Mouse (Mus musculus): ENCODE data around the gene Gas7. TPM values are rescaled to one million over a fixed set of nuclear protein-coding genes. Genes with fewer than 3 reads are reported as not detected.

Gas7 gene
- polyA plus RNA-seq, 1 experiment from 2014 or later: 15.7 TPM

DNA sequence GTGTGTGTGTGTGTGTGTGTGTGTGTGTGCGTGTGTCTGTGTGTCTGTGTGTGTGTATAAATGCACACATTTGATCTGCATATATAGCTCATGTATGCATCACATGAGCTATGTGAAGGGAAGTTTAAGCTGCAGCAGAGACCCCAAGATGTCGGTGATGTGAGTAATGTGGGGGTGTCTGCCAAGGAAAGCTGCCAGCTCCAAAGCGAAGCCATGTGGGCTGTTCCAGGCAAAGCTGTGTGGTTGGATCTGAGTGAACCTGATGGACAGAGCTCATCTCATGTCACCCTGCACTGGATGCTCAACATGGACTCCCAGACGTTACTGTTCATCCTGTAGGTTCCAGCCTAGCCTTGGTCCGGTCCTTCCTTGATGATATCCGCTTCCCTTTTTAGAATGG, 99.0 kb downstream of the Gas7 start:
- no peak overlapping the region for H3K9ac ChIP-seq (replicated peaks; ENCODE audit: low read length)
- H3K4me1 ChIP-seq (ENCODE audit: control insufficient read depth, insufficient read depth, low read length): peaks cover 8% of the 10 kb centered on the region; the same call in 1 of the 2 replicates
- WGBS: 93% methylated on average over 6 of the region's 6 CpGs
- ATAC-seq (ENCODE audit: low FRiP score, low TSS enrichment) (no peak), DNase-seq (no peak)
- no peak overlapping the region for H3K4me2 ChIP-seq (ENCODE audit: low read length)
- no peaks in the 10 kb centered on the region for H3K9me3 ChIP-seq (ENCODE audit: control insufficient read depth, low read length)
- H3K36me3 ChIP-seq (ENCODE audit: control insufficient read depth, insufficient read depth, low read length): no peaks in the 10 kb centered on the region
- no peak overlapping the region for H3K4me3 ChIP-seq (replicated peaks; ENCODE audit: low read depth, low read length)
- H3K27me3 ChIP-seq (ENCODE audit: control insufficient read depth, insufficient read depth, low read length): no peaks in the 10 kb centered on the region
- no peak overlapping the region for H3K27ac ChIP-seq (replicated peaks; ENCODE audit: low read depth, low read length)

DNA sequence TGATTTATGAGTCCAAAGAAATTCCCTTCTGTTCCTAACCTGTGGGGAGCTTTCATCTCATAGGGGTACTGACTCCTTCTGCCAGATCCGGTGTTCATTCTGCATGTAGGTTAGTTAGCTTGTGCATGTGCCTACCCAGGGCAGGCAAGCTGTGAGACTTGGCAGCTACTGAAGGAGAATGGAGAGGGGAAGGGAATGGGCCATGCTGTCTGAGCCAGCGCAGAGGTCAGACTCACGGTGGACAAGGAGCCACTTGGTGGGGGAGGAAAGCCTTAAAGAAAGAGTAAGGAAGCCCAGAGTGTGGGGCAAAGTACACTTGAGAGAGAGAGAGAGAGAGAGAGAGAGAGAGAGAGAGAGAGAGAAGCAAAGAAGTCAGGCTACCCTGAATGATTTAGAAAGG, 101.1 kb downstream of the Gas7 start:
- DNase-seq: no peak
- no peak for ATAC-seq (ENCODE audit: low FRiP score, low TSS enrichment)
- WGBS: 76% methylated on average over 3 of the region's 3 CpGs

GRCm38 (mm10) chr11:67558772-67559448, 103.7 kb downstream of the Gas7 start:
- Histone ChIP-seq H3K4me3 (replicated peaks; ENCODE audit: low read depth, low read length) (no peak overlapping the region), H3K36me3 (ENCODE audit: control insufficient read depth, insufficient read depth, low read length) (no peaks in the 10 kb centered on the region), H3K4me2 (ENCODE audit: low read length) (no peak overlapping the region), H3K27me3 (ENCODE audit: control insufficient read depth, insufficient read depth, low read length) (no peaks in the 10 kb centered on the region), H3K4me1 (ENCODE audit: control insufficient read depth, insufficient read depth, low read length) (peaks cover 11% of the 10 kb centered on the region; the same call in 1 of the 2 replicates), H3K27ac (replicated peaks; ENCODE audit: low read depth, low read length) (no peak overlapping the region), H3K9me3 (ENCODE audit: control insufficient read depth, low read length) (no peaks in the 10 kb centered on the region), H3K9ac (replicated peaks; ENCODE audit: low read length) (no peak overlapping the region)
- DNase-seq (peak; percentile 42), ATAC-seq (ENCODE audit: low FRiP score, low TSS enrichment) (no peak)
- 19% methylated on average over 9 of the region's 9 CpGs for WGBS

More for the DNA sequence above, 101.1 kb downstream of the Gas7 start:
- Histone ChIP-seq H3K4me2 (ENCODE audit: low read length) (no peak overlapping the region), H3K4me3 (replicated peaks; ENCODE audit: low read depth, low read length) (no peak overlapping the region), H3K36me3 (ENCODE audit: control insufficient read depth, insufficient read depth, low read length) (no peaks in the 10 kb centered on the region), H3K9me3 (ENCODE audit: control insufficient read depth, low read length) (no peaks in the 10 kb centered on the region), H3K9ac (replicated peaks; ENCODE audit: low read length) (no peak overlapping the region), H3K27me3 (ENCODE audit: control insufficient read depth, insufficient read depth, low read length) (no peaks in the 10 kb centered on the region), H3K27ac (replicated peaks; ENCODE audit: low read depth, low read length) (no peak overlapping the region), H3K4me1 (ENCODE audit: control insufficient read depth, insufficient read depth, low read length) (peaks cover 11% of the 10 kb centered on the region; the same call in 1 of the 2 replicates)

DNA sequence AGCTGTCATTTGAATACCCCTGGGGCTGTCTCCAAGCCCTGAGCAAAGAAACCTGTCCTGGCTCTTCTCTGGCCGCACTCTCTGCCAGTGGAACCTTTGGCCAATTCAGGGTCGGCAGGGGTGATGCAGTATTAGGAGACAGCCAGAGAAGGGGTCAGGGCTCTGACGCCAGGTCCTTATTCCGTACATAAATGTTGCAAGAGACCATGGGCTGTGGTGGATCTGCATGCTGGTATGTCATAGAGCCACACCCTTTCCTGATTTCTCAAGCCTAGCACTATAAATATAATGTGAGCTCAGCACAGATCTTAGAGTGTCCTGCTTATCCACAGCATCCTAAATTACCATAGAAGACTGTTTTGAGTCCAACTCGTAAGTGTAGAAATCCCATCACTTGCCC, 104.3 kb downstream of the Gas7 start:
- Histone ChIP-seq H3K4me3 (replicated peaks; ENCODE audit: low read depth, low read length) (no peak overlapping the region), H3K9ac (replicated peaks; ENCODE audit: low read length) (no peak overlapping the region), H3K36me3 (ENCODE audit: control insufficient read depth, insufficient read depth, low read length) (no peaks in the 10 kb centered on the region), H3K27me3 (ENCODE audit: control insufficient read depth, insufficient read depth, low read length) (no peaks in the 10 kb centered on the region), H3K4me1 (ENCODE audit: control insufficient read depth, insufficient read depth, low read length) (peaks cover 11% of the 10 kb centered on the region; the same call in 1 of the 2 replicates), H3K27ac (replicated peaks; ENCODE audit: low read depth, low read length) (no peak overlapping the region), H3K9me3 (ENCODE audit: control insufficient read depth, low read length) (no peaks in the 10 kb centered on the region), H3K4me2 (ENCODE audit: low read length) (no peak overlapping the region)
- 89% methylated on average over 5 of the region's 5 CpGs for WGBS
- ATAC-seq (ENCODE audit: low FRiP score, low TSS enrichment) (no peak), DNase-seq (no peak)

DNA sequence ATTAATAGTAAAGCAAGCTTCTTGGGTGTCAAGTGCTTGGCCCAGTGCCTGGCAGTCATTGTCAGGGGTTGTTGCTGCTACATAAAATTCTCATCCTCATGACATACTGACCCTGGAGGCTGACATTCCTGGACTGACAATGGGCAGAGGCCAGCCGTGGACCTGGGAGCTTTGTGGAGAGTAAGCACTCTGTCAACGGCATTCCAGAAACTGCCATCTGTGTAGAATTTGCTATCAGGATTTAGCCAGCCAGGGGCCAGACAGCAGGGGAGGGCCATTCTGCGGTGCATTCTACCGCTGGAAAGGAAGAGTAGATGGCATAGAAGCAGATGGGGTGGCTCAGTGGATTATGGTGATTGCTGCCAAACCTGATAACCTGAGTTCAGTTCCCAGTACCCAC, 106.4 kb downstream of the Gas7 start:
- peaks cover 11% of the 10 kb centered on the region; the same call in 1 of the 2 replicates for H3K4me1 ChIP-seq (ENCODE audit: control insufficient read depth, insufficient read depth, low read length)
- WGBS: 62% methylated on average over 4 of the region's 4 CpGs
- no peaks in the 10 kb centered on the region for H3K36me3 ChIP-seq (ENCODE audit: control insufficient read depth, insufficient read depth, low read length)
- no peaks in the 10 kb centered on the region for H3K27me3 ChIP-seq (ENCODE audit: control insufficient read depth, insufficient read depth, low read length)
- H3K4me2 ChIP-seq (ENCODE audit: low read length): no peak overlapping the region
- no peak for DNase-seq
- no peak overlapping the region for H3K27ac ChIP-seq (replicated peaks; ENCODE audit: low read depth, low read length)
- no peak overlapping the region for H3K9ac ChIP-seq (replicated peaks; ENCODE audit: low read length)
- no peak for ATAC-seq (ENCODE audit: low FRiP score, low TSS enrichment)
- no peaks in the 10 kb centered on the region for H3K9me3 ChIP-seq (ENCODE audit: control insufficient read depth, low read length)
- no peak overlapping the region for H3K4me3 ChIP-seq (replicated peaks; ENCODE audit: low read depth, low read length)

DNA sequence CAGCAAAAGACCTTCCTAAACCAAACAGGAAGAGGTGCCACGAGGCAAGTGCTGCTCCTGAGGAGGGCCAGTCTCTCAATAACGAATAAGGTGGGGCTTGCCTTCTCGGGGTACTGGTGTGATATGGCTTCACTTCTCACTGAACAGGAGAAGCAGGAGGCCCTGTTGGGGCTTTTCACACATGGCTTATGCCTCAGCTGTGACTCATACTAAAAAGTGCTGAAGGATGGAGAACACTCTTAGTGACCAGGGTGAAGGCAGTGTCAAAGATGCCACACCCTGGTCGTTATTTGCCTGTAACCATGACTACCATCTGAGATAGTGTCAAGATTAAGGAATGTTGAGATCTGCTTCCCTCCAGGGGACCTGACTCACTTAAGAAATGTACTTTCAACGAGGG, 107.9 kb downstream of the Gas7 start:
- Histone ChIP-seq H3K9ac (replicated peaks; ENCODE audit: low read length) (no peak overlapping the region), H3K27me3 (ENCODE audit: control insufficient read depth, insufficient read depth, low read length) (no peaks in the 10 kb centered on the region), H3K36me3 (ENCODE audit: control insufficient read depth, insufficient read depth, low read length) (no peaks in the 10 kb centered on the region), H3K4me2 (ENCODE audit: low read length) (no peak overlapping the region), H3K9me3 (ENCODE audit: control insufficient read depth, low read length) (no peaks in the 10 kb centered on the region), H3K4me3 (replicated peaks; ENCODE audit: low read depth, low read length) (no peak overlapping the region), H3K4me1 (ENCODE audit: control insufficient read depth, insufficient read depth, low read length) (peaks cover 11% of the 10 kb centered on the region; the same call in 1 of the 2 replicates), H3K27ac (replicated peaks; ENCODE audit: low read depth, low read length) (no peak overlapping the region)
- ATAC-seq (ENCODE audit: low FRiP score, low TSS enrichment) (no peak), DNase-seq (no peak)
- 73% methylated on average over 5 of the region's 5 CpGs for WGBS

- Histone ChIP-seq H3K4me2 (ENCODE audit: low read length) (no peak overlapping the region), H3K27ac (replicated peaks; ENCODE audit: low read depth, low read length) (no peak overlapping the region), H3K4me3 (replicated peaks; ENCODE audit: low read depth, low read length) (no peak overlapping the region), H3K27me3 (ENCODE audit: control insufficient read depth, insufficient read depth, low read length) (no peaks in the 10 kb centered on the region), H3K4me1 (ENCODE audit: control insufficient read depth, insufficient read depth, low read length) (0 out of 2 replicates have a peak, but pooled peaks cover 3% of the 10 kb centered on the region), H3K36me3 (ENCODE audit: control insufficient read depth, insufficient read depth, low read length) (no peaks in the 10 kb centered on the region), H3K9me3 (ENCODE audit: control insufficient read depth, low read length) (no peaks in the 10 kb centered on the region), H3K9ac (replicated peaks; ENCODE audit: low read length) (no peak overlapping the region)
- ATAC-seq (ENCODE audit: low FRiP score, low TSS enrichment): no peak
- no peak for DNase-seq
- 84% methylated on average over 8 of the region's 8 CpGs for WGBS
Observed at GRCm38 (mm10) chr11:67564003-67564637, 108.9 kb downstream of the Gas7 start.

DNA sequence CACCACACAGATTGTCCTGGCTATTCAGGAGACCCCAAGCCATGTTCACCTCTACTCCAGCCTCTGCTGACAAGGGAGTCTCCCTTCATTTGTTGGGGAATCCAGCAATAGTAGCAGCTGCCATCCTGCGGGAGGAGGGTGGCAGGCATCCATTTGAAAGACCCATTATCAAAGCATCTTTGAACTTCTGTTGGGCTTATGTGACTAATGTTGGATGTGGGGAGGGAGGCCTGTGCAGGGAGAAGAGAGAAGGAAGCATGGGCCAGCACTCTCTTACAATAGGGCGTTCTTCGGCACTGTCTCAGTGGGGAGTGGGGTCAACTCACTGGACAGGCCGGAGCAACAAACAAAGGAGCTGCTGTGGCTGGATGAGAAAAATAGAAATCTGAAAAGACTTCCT, 110.3 kb downstream of the Gas7 start:
- H3K27ac ChIP-seq (replicated peaks; ENCODE audit: low read depth, low read length): no peak overlapping the region
- no peaks in the 10 kb centered on the region for H3K9me3 ChIP-seq (ENCODE audit: control insufficient read depth, low read length)
- 50% methylated on average over 4 of the region's 4 CpGs for WGBS
- DNase-seq: no peak
- H3K36me3 ChIP-seq (ENCODE audit: control insufficient read depth, insufficient read depth, low read length): no peaks in the 10 kb centered on the region
- no peak overlapping the region for H3K9ac ChIP-seq (replicated peaks; ENCODE audit: low read length)
- no peaks in the 10 kb centered on the region for H3K27me3 ChIP-seq (ENCODE audit: control insufficient read depth, insufficient read depth, low read length)
- H3K4me2 ChIP-seq (ENCODE audit: low read length): no peak overlapping the region
- H3K4me1 ChIP-seq (ENCODE audit: control insufficient read depth, insufficient read depth, low read length): peaks cover under 1% of the 10 kb centered on the region
- H3K4me3 ChIP-seq (replicated peaks; ENCODE audit: low read depth, low read length): no peak overlapping the region
- no peak for ATAC-seq (ENCODE audit: low FRiP score, low TSS enrichment)

GRCm38 (mm10) chr11:67566704-67567103, 111.5 kb downstream of the Gas7 start:
- no peak for ATAC-seq (ENCODE audit: low FRiP score, low TSS enrichment)
- no peaks in the 10 kb centered on the region for H3K36me3 ChIP-seq (ENCODE audit: control insufficient read depth, insufficient read depth, low read length)
- H3K9ac ChIP-seq (replicated peaks; ENCODE audit: low read length): no peak overlapping the region
- no peaks in the 10 kb centered on the region for H3K27me3 ChIP-seq (ENCODE audit: control insufficient read depth, insufficient read depth, low read length)
- no peak overlapping the region for H3K4me3 ChIP-seq (replicated peaks; ENCODE audit: low read depth, low read length)
- 82% methylated on average over 5 of the region's 5 CpGs for WGBS
- peaks cover 10% of the 10 kb centered on the region for H3K4me1 ChIP-seq (ENCODE audit: control insufficient read depth, insufficient read depth, low read length)
- H3K9me3 ChIP-seq (ENCODE audit: control insufficient read depth, low read length): no peaks in the 10 kb centered on the region
- DNase-seq: no peak
- H3K27ac ChIP-seq (replicated peaks; ENCODE audit: low read depth, low read length): no peak overlapping the region
- no peak overlapping the region for H3K4me2 ChIP-seq (ENCODE audit: low read length)

Measured in midbrain, embryonic 14.5 days (tissue).